Mouse (Mus musculus) kidney, adult 2 months (tissue): ENCODE data around the gene Slc31a1.

Source experiments
- CTCF ChIP-seq: fragments of 200-500 bp; conservative IDR thresholded peaks from 2 replicates; pipeline ENCODE4 v1.5.1; 2011; ENCODE audit warnings: low read depth, mild to moderate bottlenecking, control low read depth, low read length, moderate library complexity, mixed read lengths; ENCODE audit not compliant: insufficient read depth, insufficient read length
- POLR2A ChIP-seq: fragments of 200-500 bp; IDR thresholded peaks from one replicate; pipeline ENCODE4 v1.6.1; 2011; ENCODE audit warnings: low read depth, low read length, control low read depth

- TF ChIP-seq CTCF = no peak
- TF ChIP-seq POLR2A = no peak
Observed at GRCm38 (mm10) chr4:62349371-62349770, 11.2 kb upstream of the Slc31a1 start.
